Mouse (Mus musculus) spleen, adult 18-20 months (tissue): ENCODE results near the gene Tceal5.

Source experiments
- DNase-seq, 2 experiments: peaks; one replicate each; pipeline ENCODE4 v3.0.0; 2022; ENCODE audit warnings: mixed read lengths in 2 of 2

The Tceal5 gene

DNA sequence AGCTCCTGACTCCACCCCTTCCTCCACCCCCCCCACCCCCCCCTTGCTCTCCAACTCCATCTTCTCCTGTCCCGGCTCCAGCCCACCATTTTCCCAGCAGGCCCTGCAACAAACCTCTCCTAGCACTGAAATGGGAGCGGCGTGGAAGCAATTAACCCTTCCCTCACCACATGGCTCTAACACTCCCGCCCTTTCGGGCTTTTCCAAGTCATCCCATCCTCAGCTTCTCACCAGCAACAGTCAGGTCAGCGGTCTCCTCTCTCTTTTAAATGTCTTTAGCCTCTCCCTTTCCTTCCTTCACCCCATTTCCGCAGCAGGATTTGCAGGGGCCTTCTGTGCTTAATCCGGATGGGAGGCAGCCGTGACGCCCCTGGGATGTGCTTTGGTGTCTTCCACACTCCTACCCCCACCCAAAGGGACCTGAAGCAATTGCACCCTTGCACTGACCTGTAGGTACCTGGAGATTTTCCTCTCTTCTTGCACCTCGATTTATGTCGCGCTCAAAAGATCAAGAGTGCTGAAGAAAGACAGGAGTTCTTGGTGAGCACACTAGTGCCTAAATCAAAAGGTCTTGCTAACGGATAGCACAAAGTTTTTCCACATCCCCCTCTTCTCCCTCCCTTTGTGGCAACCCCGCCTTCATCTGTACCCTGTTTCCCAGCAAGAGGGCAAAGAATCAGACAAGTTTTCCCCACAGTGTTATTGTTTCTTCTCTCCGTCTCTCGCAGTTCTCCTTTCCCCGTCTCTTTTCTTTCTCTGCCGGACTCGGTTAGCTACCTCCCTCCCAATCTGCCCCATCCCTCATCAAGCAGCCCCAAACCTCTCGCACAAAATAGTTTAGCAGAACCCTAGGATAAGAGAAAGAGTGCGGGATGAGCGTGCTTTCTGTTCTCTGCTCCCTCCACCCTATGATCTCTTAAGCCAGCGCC, 32.2 kb downstream of the Tceal5 start:
- DNase-seq: no peak

DNA sequence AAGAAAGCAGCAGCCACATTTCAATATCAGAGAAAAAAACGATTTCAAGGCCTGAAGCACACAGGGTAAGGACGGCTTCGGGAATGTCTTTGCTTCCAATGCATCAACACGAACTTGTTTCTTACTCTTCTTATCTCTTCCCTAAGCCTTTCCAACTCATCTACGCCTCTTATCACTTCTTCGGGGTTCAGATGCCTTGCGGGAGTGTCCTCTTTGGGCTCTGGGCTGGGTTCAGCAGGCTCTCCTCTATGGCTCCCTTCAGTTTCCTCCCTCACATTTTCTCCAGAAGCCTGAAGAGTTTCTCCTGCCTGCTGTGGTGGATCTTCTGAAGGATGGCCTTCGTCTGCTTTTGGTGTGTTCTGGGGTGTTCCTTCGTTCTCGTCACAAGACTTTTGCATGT, 33.1 kb downstream of the Tceal5 start:
- DNase-seq: no peak
